Mouse (Mus musculus): ENCODE measurements around the gene Skint4. TPM values are rescaled to one million over a fixed set of nuclear protein-coding genes. Genes with fewer than 3 reads are reported as not detected.

The Skint4 gene
- not detected in 2 replicates for polyA plus RNA-seq (2016; fragmentation: Nextera tagmentation; extraction: Ambion mirVana)

GRCm38 (mm10) chr4:112071716-112072115, at the start of gene Skint4:
Gene Skint4, plus strand, starts transcription at chr4:112072016.
- Histone ChIP-seq H3K9me3 (0 out of 2 replicates have a peak, but pooled peaks cover 7% of the 10 kb centered on the region), H3K27me3 (ENCODE audit: poor library complexity, severe bottlenecking) (no peaks in the 10 kb centered on the region), H3K36me3 (replicated peaks) (no peaks in the 10 kb centered on the region), H3K4me3 (no peak within 1 kb of the TSS), H3K4me1 (no peaks in the 10 kb centered on the region), H3K27ac (no peak within 1 kb of the TSS)
- no peak for DNase-seq (ENCODE audit: extremely low spot score, low spot score)

Other genes starting within 250 kb of the Skint4 start
- gene Slc5a9, start 169.1 kb upstream of the Skint4 start, polyA plus RNA-seq (2016; fragmentation: Nextera tagmentation; extraction: Ambion mirVana), result 0.05 TPM in 1 of 2 replicates, not detected in the other
- not detected in 2 replicates for gene Skint8, start 152.6 kb upstream of the Skint4 start, polyA plus RNA-seq (2016; fragmentation: Nextera tagmentation; extraction: Ambion mirVana)
- not detected in 2 replicates for gene Skint7, start 99.1 kb upstream of the Skint4 start, polyA plus RNA-seq (2016; fragmentation: Nextera tagmentation; extraction: Ambion mirVana)
- gene Skint1, start 65.7 kb upstream of the Skint4 start, polyA plus RNA-seq (2016; fragmentation: Nextera tagmentation; extraction: Ambion mirVana), result not detected in 2 replicates
- gene Skint3, start 160.2 kb downstream of the Skint4 start, polyA plus RNA-seq (2016; fragmentation: Nextera tagmentation; extraction: Ambion mirVana), result not detected in 2 replicates